Mouse (Mus musculus): ENCODE data around the gene Maml3. TPM values are rescaled to one million over a fixed set of nuclear protein-coding genes. Genes with fewer than 3 reads are reported as not detected.

Gene Maml3
- total RNA-seq, 2 experiments from 2014 or later = 9.9 to 10.1 TPM

GRCm38 (mm10) chr3:51719373-51719772 is 385.5 kb downstream of the Maml3 start:
- peak in 1 of 2 experiments; percentile 22 for DNase-seq (ENCODE audit: low spot score in 2 of 2)
- intact Hi-C loops (cut with DNase I) = no loop called here

- no peak for DNase-seq (ENCODE audit: low spot score in 2 of 2)
- intact Hi-C loops (cut with DNase I) = no loop called here
Measured at GRCm38 (mm10) chr3:51717909-51718308, 387.0 kb downstream of the Maml3 start.

- intact Hi-C loops (cut with DNase I) = no loop called here
- no peak for DNase-seq (ENCODE audit: low spot score in 2 of 2)
Measured at GRCm38 (mm10) chr3:51717455-51717854, 387.4 kb downstream of the Maml3 start.

- intact Hi-C loops (cut with DNase I) = no loop called here
- no peak for DNase-seq (ENCODE audit: low spot score in 2 of 2)
Measured at GRCm38 (mm10) chr3:51714469-51714868, 390.4 kb downstream of the Maml3 start.

- no peak for DNase-seq (ENCODE audit: low spot score in 2 of 2)
- intact Hi-C loops (cut with DNase I) = no loop called here
Measured at GRCm38 (mm10) chr3:51713233-51713632, 391.6 kb downstream of the Maml3 start.

GRCm38 (mm10) chr3:51712382-51712781 is 392.5 kb downstream of the Maml3 start:
- intact Hi-C loops (cut with DNase I) = no loop called here
- no peak for DNase-seq (ENCODE audit: low spot score in 2 of 2)

GRCm38 (mm10) chr3:51708746-51709411 is 396.0 kb downstream of the Maml3 start:
- intact Hi-C loops (cut with DNase I) = no loop called here
- peak; percentile 76 to 94 for DNase-seq (ENCODE audit: low spot score in 2 of 2)

GRCm38 (mm10) chr3:51708375-51708745 is 396.5 kb downstream of the Maml3 start:
- no peak for DNase-seq (ENCODE audit: low spot score in 2 of 2)
- intact Hi-C loops (cut with DNase I) = no loop called here

- no peak for DNase-seq (ENCODE audit: low spot score in 2 of 2)
- intact Hi-C loops (cut with DNase I) = no loop called here
Measured at GRCm38 (mm10) chr3:51705220-51705619, 399.7 kb downstream of the Maml3 start.

GRCm38 (mm10) chr3:51703478-51703877 is 401.4 kb downstream of the Maml3 start:
- no peak for DNase-seq (ENCODE audit: low spot score in 2 of 2)
- intact Hi-C loops (cut with DNase I) = loop anchor here (5.0 kb wide), 4 partner anchors 184 to 399 kb away; no protein-coding TSS in a partner anchor

- intact Hi-C loops (cut with DNase I) = loop anchor here (5.0 kb wide), 4 partner anchors 185 to 400 kb away; no protein-coding TSS in a partner anchor
Measured at GRCm38 (mm10) chr3:51702701-51703286, 402.1 kb downstream of the Maml3 start.

GRCm38 (mm10) chr3:51701950-51702349 is 402.9 kb downstream of the Maml3 start:
- intact Hi-C loops (cut with DNase I) = loop anchor here (2.0 to 5.0 kb wide), 6 partner anchors 185 to 541 kb away; no protein-coding TSS in a partner anchor
- no peak for DNase-seq (ENCODE audit: low spot score in 2 of 2)

More at GRCm38 (mm10) chr3:51702701-51703286, 402.1 kb downstream of the Maml3 start:
- DNase-seq (ENCODE audit: low spot score in 2 of 2) = no peak

GRCm38 (mm10) chr3:51701281-51701751 is 403.6 kb downstream of the Maml3 start:
- intact Hi-C loops (cut with DNase I) = loop anchor here (2.0 to 5.0 kb wide), 6 partner anchors 186 to 541 kb away; no protein-coding TSS in a partner anchor
- peak; percentile 74 to 75 for DNase-seq (ENCODE audit: low spot score in 2 of 2)

GRCm38 (mm10) chr3:51700731-51701280 is 404.1 kb downstream of the Maml3 start:
- intact Hi-C loops (cut with DNase I) = loop anchor here (2.0 to 5.0 kb wide), 6 partner anchors 186 to 542 kb away; no protein-coding TSS in a partner anchor
- peak; percentile 44 to 60 for DNase-seq (ENCODE audit: low spot score in 2 of 2)

GRCm38 (mm10) chr3:51700123-51700522 is 404.8 kb downstream of the Maml3 start:
- intact Hi-C loops (cut with DNase I) = loop anchor here (2.0 to 5.0 kb wide), 6 partner anchors 187 to 543 kb away; no protein-coding TSS in a partner anchor
- no peak for DNase-seq (ENCODE audit: low spot score in 2 of 2)

GRCm38 (mm10) chr3:51697931-51698330 is 406.9 kb downstream of the Maml3 start:
- DNase-seq (ENCODE audit: low spot score in 2 of 2) = no peak
- intact Hi-C loops (cut with DNase I) = no loop called here

GRCm38 (mm10) chr3:51695713-51696112 is 409.2 kb downstream of the Maml3 start:
- no peak for DNase-seq (ENCODE audit: low spot score in 2 of 2)
- intact Hi-C loops (cut with DNase I) = no loop called here

- intact Hi-C loops (cut with DNase I) = no loop called here
- no peak for DNase-seq (ENCODE audit: low spot score in 2 of 2)
Measured at GRCm38 (mm10) chr3:51694576-51694975, 410.3 kb downstream of the Maml3 start.

- intact Hi-C loops (cut with DNase I) = no loop called here
Measured at GRCm38 (mm10) chr3:51693196-51693595, 411.7 kb downstream of the Maml3 start.

GRCm38 (mm10) chr3:51688725-51689124 is 416.2 kb downstream of the Maml3 start:
- intact Hi-C loops (cut with DNase I) = no loop called here
- no peak for DNase-seq (ENCODE audit: low spot score in 2 of 2)

More at GRCm38 (mm10) chr3:51693196-51693595, 411.7 kb downstream of the Maml3 start:
- DNase-seq (ENCODE audit: low spot score in 2 of 2) = no peak
